Mouse (Mus musculus): ENCODE results near the gene Sipa1l1. TPM values are rescaled to one million over a fixed set of nuclear protein-coding genes. Genes with fewer than 3 reads are reported as not detected.

Sipa1l1 gene
- polyA plus RNA-seq, 1 experiment, result 50.5 TPM

- Histone ChIP-seq H3K4me1 (ENCODE audit: control insufficient read depth, insufficient read depth, low read length) (peaks cover 7% of the 10 kb centered on the region; the same call in 1 of the 2 replicates), H3K4me3 (ENCODE audit: insufficient read depth, low read depth, low read length) (no peak overlapping the region), H3K27ac (ENCODE audit: insufficient read depth, low read depth, low read length) (no peak overlapping the region)
- 49% methylated on average over 2 of the region's 2 CpGs for WGBS
- TF ChIP-seq CTCF (IDR thresholded peaks at IDR 0.05; ENCODE audit: insufficient read depth, low read depth, low read length) (no peak), POLR2A (IDR thresholded peaks at IDR 0.05; ENCODE audit: insufficient read depth, low read depth, low read length) (no peak)
Observed at GRCm38 (mm10) chr12:82213056-82213455, 43.9 kb downstream of the Sipa1l1 start.

- no peak overlapping the region for H3K27ac ChIP-seq (ENCODE audit: insufficient read depth, low read depth, low read length)
- H3K4me3 ChIP-seq (ENCODE audit: insufficient read depth, low read depth, low read length), result no peak overlapping the region
- no peak for TF ChIP-seq CTCF (IDR thresholded peaks at IDR 0.05; ENCODE audit: insufficient read depth, low read depth, low read length)
- TF ChIP-seq POLR2A (IDR thresholded peaks at IDR 0.05; ENCODE audit: insufficient read depth, low read depth, low read length), result no peak
- H3K4me1 ChIP-seq (ENCODE audit: control insufficient read depth, insufficient read depth, low read length), result peaks cover 10% of the 10 kb centered on the region; the same call in 1 of the 2 replicates
- 80% methylated on average over 5 of the region's 5 CpGs for WGBS
Observed at GRCm38 (mm10) chr12:82214916-82215315, 45.8 kb downstream of the Sipa1l1 start.

GRCm38 (mm10) chr12:82216801-82217553 lies 47.9 kb downstream of the Sipa1l1 start:
- 86% methylated on average over 6 of the region's 6 CpGs for WGBS
- Histone ChIP-seq H3K27ac (ENCODE audit: insufficient read depth, low read depth, low read length) (no peak overlapping the region), H3K4me3 (ENCODE audit: insufficient read depth, low read depth, low read length) (no peak overlapping the region), H3K4me1 (ENCODE audit: control insufficient read depth, insufficient read depth, low read length) (peaks cover 10% of the 10 kb centered on the region; the same call in 1 of the 2 replicates)
- TF ChIP-seq POLR2A (IDR thresholded peaks at IDR 0.05; ENCODE audit: insufficient read depth, low read depth, low read length), result no peak
- no peak for TF ChIP-seq CTCF (IDR thresholded peaks at IDR 0.05; ENCODE audit: insufficient read depth, low read depth, low read length)

GRCm38 (mm10) chr12:82218201-82218600 lies 49.1 kb downstream of the Sipa1l1 start:
- WGBS, result 88% methylated on average over 7 of the region's 7 CpGs
- H3K4me1 ChIP-seq (ENCODE audit: control insufficient read depth, insufficient read depth, low read length), result peaks cover 8% of the 10 kb centered on the region; the same call in 1 of the 2 replicates
- no peak for TF ChIP-seq POLR2A (IDR thresholded peaks at IDR 0.05; ENCODE audit: insufficient read depth, low read depth, low read length)
- TF ChIP-seq CTCF (IDR thresholded peaks at IDR 0.05; ENCODE audit: insufficient read depth, low read depth, low read length), result no peak
- no peak overlapping the region for H3K4me3 ChIP-seq (ENCODE audit: insufficient read depth, low read depth, low read length)
- H3K27ac ChIP-seq (ENCODE audit: insufficient read depth, low read depth, low read length), result no peak overlapping the region

GRCm38 (mm10) chr12:82220367-82221089 lies 51.4 kb downstream of the Sipa1l1 start:
- TF ChIP-seq POLR2A (IDR thresholded peaks at IDR 0.05; ENCODE audit: insufficient read depth, low read depth, low read length) (no peak), CTCF (IDR thresholded peaks at IDR 0.05; ENCODE audit: insufficient read depth, low read depth, low read length) (no peak)
- H3K4me3 ChIP-seq (ENCODE audit: insufficient read depth, low read depth, low read length), result no peak overlapping the region
- WGBS, result 88% methylated on average over 5 of the region's 5 CpGs
- peaks cover 12% of the 10 kb centered on the region; the same call in 1 of the 2 replicates for H3K4me1 ChIP-seq (ENCODE audit: control insufficient read depth, insufficient read depth, low read length)
- no peak overlapping the region for H3K27ac ChIP-seq (ENCODE audit: insufficient read depth, low read depth, low read length)

GRCm38 (mm10) chr12:82223126-82223815 lies 54.2 kb downstream of the Sipa1l1 start:
- Histone ChIP-seq H3K4me1 (ENCODE audit: control insufficient read depth, insufficient read depth, low read length) (peaks cover 15% of the 10 kb centered on the region; the same call in 1 of the 2 replicates), H3K4me3 (ENCODE audit: insufficient read depth, low read depth, low read length) (no peak overlapping the region), H3K27ac (ENCODE audit: insufficient read depth, low read depth, low read length) (no peak overlapping the region)
- WGBS, result 51% methylated on average over 9 of the region's 9 CpGs
- TF ChIP-seq CTCF (IDR thresholded peaks at IDR 0.05; ENCODE audit: insufficient read depth, low read depth, low read length) (no peak), POLR2A (IDR thresholded peaks at IDR 0.05; ENCODE audit: insufficient read depth, low read depth, low read length) (no peak)

GRCm38 (mm10) chr12:82224848-82225247 lies 55.7 kb downstream of the Sipa1l1 start:
- TF ChIP-seq POLR2A (IDR thresholded peaks at IDR 0.05; ENCODE audit: insufficient read depth, low read depth, low read length) (no peak), CTCF (IDR thresholded peaks at IDR 0.05; ENCODE audit: insufficient read depth, low read depth, low read length) (no peak)
- no peak overlapping the region for H3K4me3 ChIP-seq (ENCODE audit: insufficient read depth, low read depth, low read length)
- H3K27ac ChIP-seq (ENCODE audit: insufficient read depth, low read depth, low read length), result no peak overlapping the region
- H3K4me1 ChIP-seq (ENCODE audit: control insufficient read depth, insufficient read depth, low read length), result peaks cover 8% of the 10 kb centered on the region
- WGBS, result 97% methylated on average over 7 of the region's 7 CpGs

GRCm38 (mm10) chr12:82225278-82225677 lies 56.2 kb downstream of the Sipa1l1 start:
- Histone ChIP-seq H3K27ac (ENCODE audit: insufficient read depth, low read depth, low read length) (no peak overlapping the region), H3K4me1 (ENCODE audit: control insufficient read depth, insufficient read depth, low read length) (peaks cover 11% of the 10 kb centered on the region), H3K4me3 (ENCODE audit: insufficient read depth, low read depth, low read length) (no peak overlapping the region)
- WGBS, result 96% methylated on average over 2 of the region's 2 CpGs
- TF ChIP-seq CTCF (IDR thresholded peaks at IDR 0.05; ENCODE audit: insufficient read depth, low read depth, low read length) (no peak), POLR2A (IDR thresholded peaks at IDR 0.05; ENCODE audit: insufficient read depth, low read depth, low read length) (no peak)
